Mouse (Mus musculus) ovary, postnatal 14 days (tissue): Measurements from ENCODE around the gene Fam83g.

Experiments
- DNase-seq: peaks from one replicate; pipeline ENCODE4 v3.0.0; 2022; ENCODE audit warnings: low spot score

Gene Fam83g

GRCm38 (mm10) chr11:61719387-61719786, 35.5 kb downstream of the Fam83g start:
- DNase-seq, result no peak

GRCm38 (mm10) chr11:61719826-61720225, 35.9 kb downstream of the Fam83g start:
- DNase-seq, result no peak

- DNase-seq, result no peak
These were observed 36.7 kb downstream of the Fam83g start, which contains the start of gene Slc5a10 for GRCm38 (mm10) chr11:61720636-61721035. Gene Slc5a10 (minus strand): TSS chr11:61720826.

- no peak for DNase-seq
These were observed 38.2 kb downstream of the Fam83g start for GRCm38 (mm10) chr11:61722077-61722476.

- DNase-seq, result no peak
These were observed 44.1 kb downstream of the Fam83g start for GRCm38 (mm10) chr11:61728037-61728436.

GRCm38 (mm10) chr11:61732672-61733071, 48.8 kb downstream of the Fam83g start:
- no peak for DNase-seq

- DNase-seq, result no peak
These were observed 53.4 kb downstream of the Fam83g start for GRCm38 (mm10) chr11:61737290-61737689.

- no peak for DNase-seq
These were observed 56.6 kb downstream of the Fam83g start for GRCm38 (mm10) chr11:61740500-61740899.

- DNase-seq, result no peak
These were observed 59.9 kb downstream of the Fam83g start for GRCm38 (mm10) chr11:61743768-61744167.

GRCm38 (mm10) chr11:61744460-61744859, 60.6 kb downstream of the Fam83g start:
- DNase-seq, result no peak

GRCm38 (mm10) chr11:61745781-61746180, 61.9 kb downstream of the Fam83g start:
- DNase-seq, result no peak

GRCm38 (mm10) chr11:61747161-61747560, 63.3 kb downstream of the Fam83g start:
- DNase-seq, result no peak

GRCm38 (mm10) chr11:61751612-61752011, 67.7 kb downstream of the Fam83g start:
- DNase-seq, result no peak

GRCm38 (mm10) chr11:61757151-61757550, 73.3 kb downstream of the Fam83g start:
- DNase-seq, result no peak
